Mouse (Mus musculus) cerebellum, postnatal 36 days (tissue): Measurements from ENCODE around the gene Megf9.

Experiments
- DNase-seq, 2 experiments: peaks; one replicate each; pipeline ENCODE4 v3.0.0; 2021 to 2022; ENCODE audit warnings: mixed read lengths in 2 of 2

The Megf9 gene

GRCm38 (mm10) chr4:70521506-70522292 is 13.1 kb downstream of the Megf9 start:
- DNase-seq: no peak

GRCm38 (mm10) chr4:70517646-70518045 is 17.1 kb downstream of the Megf9 start:
- DNase-seq: no peak

DNA sequence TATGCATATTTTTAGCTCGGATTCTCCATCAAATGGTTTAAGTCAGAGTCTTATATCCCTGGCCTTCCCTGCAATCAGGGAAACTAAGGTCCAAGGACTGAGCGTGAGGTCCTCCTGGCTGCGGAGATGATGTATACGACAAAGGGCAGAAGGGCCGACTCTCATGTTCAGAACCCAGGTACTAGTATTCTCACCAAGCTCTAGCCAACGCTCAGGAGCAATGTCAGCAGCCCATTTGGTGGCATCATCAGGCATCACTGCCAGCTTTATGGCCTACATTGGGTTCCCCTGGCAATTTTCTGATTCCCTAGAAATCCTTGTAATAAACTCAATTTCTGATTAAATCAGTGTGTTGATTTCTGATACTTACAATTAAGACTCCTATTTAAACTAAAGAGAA is 18.5 kb downstream of the Megf9 start:
- DNase-seq: no peak

DNA sequence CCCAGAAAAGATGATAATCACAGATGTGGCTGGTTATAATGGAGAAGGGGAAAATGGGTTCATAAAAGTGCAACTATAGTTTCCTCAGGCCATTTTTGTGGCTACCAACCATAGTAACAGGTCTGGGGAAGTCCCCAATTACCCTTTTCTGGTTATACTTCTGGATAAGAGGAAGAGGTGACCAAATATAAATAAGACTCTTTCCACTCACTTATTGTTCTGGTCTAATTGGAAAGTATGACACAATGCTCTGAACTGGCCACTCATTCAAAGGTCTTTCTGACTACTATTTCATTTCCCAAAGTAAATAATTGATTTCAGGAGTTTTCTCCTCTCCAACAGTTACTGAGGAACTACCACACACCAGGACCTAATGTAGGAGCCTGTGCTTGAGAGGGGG is 19.3 kb downstream of the Megf9 start:
- DNase-seq: no peak

GRCm38 (mm10) chr4:70509987-70510386 is 24.8 kb downstream of the Megf9 start:
- no peak for DNase-seq

- DNase-seq: peak in 1 of 2 experiments; percentile 21
Observed at GRCm38 (mm10) chr4:70509565-70509964, 25.2 kb downstream of the Megf9 start.

GRCm38 (mm10) chr4:70508207-70508606 is 26.6 kb downstream of the Megf9 start:
- DNase-seq: no peak

- DNase-seq: no peak
Observed at GRCm38 (mm10) chr4:70505951-70506350, 28.8 kb downstream of the Megf9 start.

DNA sequence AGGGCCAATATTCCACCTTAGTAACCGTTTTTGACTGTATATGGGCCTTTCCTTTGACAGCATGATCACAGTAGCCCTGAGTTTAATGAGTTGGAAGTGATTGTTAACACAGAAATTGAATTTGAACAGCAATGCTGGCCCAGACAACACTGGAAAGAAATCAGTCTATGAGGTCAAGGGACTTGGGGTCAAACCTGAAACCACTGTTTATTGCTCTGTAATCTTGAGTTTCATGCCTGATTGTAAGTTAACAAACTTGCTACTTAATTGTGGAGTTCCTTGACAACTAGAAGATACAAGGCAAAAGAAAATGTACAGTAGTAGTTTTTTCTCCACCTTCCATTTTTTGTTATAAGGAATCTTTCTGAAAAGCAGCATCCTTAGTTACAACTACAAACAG is 31.0 kb downstream of the Megf9 start:
- no peak for DNase-seq

DNA sequence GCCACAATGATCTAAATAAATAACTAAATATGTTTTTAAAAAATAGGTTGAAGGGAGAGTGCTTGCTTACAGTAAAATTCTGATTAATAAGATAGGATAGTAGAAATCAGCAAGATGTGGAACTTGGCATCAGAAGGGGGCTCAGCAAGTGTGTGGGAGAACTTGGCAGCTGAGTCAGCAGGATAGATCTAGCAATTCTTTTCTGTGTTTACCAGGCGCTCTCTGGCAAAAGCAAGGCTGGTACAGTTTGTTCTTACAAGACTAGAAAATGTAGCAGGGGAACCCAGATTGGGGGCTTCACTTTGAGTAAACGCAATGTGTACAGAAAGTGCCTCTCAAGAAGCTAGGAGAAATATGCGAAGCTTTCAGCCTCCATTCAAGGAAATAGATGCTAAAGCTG is 35.5 kb downstream of the Megf9 start:
- DNase-seq: peak in 1 of 2 experiments; percentile 27

- DNase-seq: no peak
Observed at GRCm38 (mm10) chr4:70496978-70497377, 37.8 kb downstream of the Megf9 start.

- no peak for DNase-seq
Observed at GRCm38 (mm10) chr4:70489792-70490191, 45.0 kb downstream of the Megf9 start.

DNA sequence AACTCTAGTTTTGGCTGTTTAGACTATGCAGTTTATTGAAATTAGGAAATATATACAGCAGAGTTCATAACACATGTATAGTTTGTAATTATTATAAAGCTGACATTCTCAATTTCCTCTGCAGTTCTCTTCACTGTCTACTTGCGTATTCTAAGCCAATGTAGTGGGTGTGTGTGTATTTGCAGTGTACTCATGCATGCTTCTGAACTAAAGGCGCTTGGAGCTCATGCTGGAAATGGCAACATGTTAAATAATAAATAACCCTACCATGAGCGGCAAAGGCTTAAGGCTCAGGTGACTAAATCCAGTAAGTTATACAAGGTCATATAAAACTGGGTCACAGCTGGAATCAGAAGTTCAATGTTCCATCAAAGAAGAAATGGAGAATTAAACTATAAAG is 46.4 kb downstream of the Megf9 start:
- DNase-seq: no peak

DNA sequence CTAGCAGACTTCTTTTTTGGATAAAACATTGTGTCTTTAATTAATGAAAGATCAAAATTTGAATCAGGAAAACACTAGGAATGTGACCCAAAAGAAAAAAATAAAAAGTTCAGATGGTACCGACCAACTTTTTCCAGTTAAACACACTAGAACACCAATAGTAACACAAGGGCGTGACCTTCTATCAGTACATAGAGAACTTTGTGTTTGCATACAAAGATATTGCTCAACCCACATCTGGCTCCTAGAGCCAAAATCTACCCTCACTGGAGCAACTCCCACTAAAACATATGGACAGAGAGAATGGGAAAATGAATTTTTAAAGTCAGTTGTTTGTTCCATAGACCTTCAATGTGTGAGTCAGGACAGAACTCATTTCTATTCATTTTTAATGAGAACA is 50.7 kb downstream of the Megf9 start:
- no peak for DNase-seq

DNA sequence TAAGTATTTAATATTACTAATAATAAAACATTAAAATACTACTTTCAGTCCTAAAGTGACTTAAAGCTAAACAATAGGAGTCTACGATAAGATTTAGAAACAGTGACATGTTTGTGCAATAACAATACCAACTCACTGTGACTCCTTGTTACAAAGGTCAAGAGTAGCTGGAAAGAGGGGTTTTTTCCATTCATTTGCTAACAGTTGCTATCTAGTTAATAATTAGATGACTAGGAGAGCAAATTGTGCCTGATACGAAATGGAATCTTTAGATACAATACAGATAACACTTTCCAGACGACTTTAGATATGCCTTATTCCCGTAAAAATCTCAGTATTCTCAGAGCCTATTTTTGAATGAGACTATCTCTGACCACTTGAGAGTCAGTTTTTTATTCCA is 52.9 kb downstream of the Megf9 start:
- DNase-seq: no peak

DNA sequence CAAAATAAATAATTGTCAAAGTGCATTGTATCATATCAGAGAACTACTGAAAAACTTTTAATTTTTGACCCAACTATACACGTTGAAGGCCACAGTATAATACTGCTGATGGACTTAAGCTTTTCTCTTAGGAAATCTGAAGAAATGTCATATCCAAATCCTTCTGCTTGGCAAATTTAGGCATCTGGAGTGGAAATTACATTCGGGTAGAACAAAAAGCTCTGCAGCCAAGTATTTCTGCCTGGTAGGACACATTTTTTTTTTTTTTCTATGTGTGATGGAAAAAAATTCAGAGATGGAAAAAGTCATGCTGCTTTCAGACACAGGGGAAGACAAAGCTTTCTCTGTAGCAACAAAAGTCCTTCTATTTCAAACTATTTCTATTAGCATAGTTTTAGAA is 63.4 kb downstream of the Megf9 start:
- DNase-seq: no peak

GRCm38 (mm10) chr4:70465921-70466689 is 68.7 kb downstream of the Megf9 start:
- DNase-seq: no peak

DNA sequence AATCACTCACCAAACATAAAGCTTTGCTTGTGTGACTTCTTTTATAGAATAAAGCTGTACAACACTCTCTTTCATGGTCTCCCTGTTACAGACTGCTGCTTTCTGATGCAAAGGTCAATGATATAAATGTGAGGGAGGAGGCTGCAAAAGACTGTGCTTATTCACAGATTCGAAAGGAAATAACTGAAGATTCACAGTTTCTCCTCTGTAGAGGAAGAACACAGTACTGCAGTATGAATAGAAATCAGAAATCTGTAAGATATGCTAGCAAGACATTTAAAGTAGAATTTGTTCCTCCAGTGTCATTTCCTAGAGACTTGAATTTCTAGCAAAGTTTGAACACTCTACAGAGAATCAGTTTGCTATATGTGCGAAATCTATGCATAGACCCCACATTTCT is 71.5 kb downstream of the Megf9 start:
- no peak for DNase-seq

GRCm38 (mm10) chr4:70461416-70461815 is 73.4 kb downstream of the Megf9 start:
- peak in 1 of 2 experiments; percentile 15 for DNase-seq

- DNase-seq: no peak
Observed at GRCm38 (mm10) chr4:70452161-70452560, 82.6 kb downstream of the Megf9 start.

GRCm38 (mm10) chr4:70451750-70452149 is 83.0 kb downstream of the Megf9 start:
- peak; percentile 44 to 61 for DNase-seq

GRCm38 (mm10) chr4:70449668-70450067 is 85.1 kb downstream of the Megf9 start:
- DNase-seq: no peak

GRCm38 (mm10) chr4:70446774-70447173 is 88.0 kb downstream of the Megf9 start:
- no peak for DNase-seq

GRCm38 (mm10) chr4:70420202-70420601 is 114.6 kb downstream of the Megf9 start:
- DNase-seq: no peak
